Mouse (Mus musculus) brain, embryonic 14.5 days (tissue): ENCODE data around the gene Runx2.

Experiments used
- CTCF ChIP-seq: fragments of 200-500 bp; IDR thresholded peaks from 2 replicates; pipeline ENCODE4 v1.5.1; 2012; ENCODE audit warnings: inconsistent platforms, mild to moderate bottlenecking, moderate library complexity, borderline replicate concordance; ENCODE audit not compliant: insufficient read depth, insufficient read length; ENCODE audit errors: extremely low read depth
- POLR2A ChIP-seq: fragments of 200-500 bp; IDR thresholded peaks from 2 replicates; pipeline ENCODE4 v1.6.1; 2012; ENCODE audit warnings: mild to moderate bottlenecking, inconsistent platforms, borderline replicate concordance; ENCODE audit not compliant: poor library complexity, insufficient read depth, insufficient read length, severe bottlenecking; ENCODE audit errors: extremely low read depth

- TF ChIP-seq CTCF (no peak), POLR2A (no peak)
Observed at GRCm38 (mm10) chr17:44618691-44619090, 195.9 kb downstream of the Runx2 start.
